Mouse (Mus musculus): Measurements from ENCODE around the gene Ppie. TPM values are rescaled to one million over a fixed set of nuclear protein-coding genes. Genes with fewer than 3 reads are reported as not detected.
A peak's percentile ranks its signal among the peaks of the same experiment; 100 is the strongest.

Ppie gene
- polyA plus RNA-seq, 1 experiment from 2014 or later = 126 TPM

- no peaks in the 10 kb centered on the region for H3K9me3 ChIP-seq (ENCODE audit: control insufficient read depth, low read length)
- DNase-seq (ENCODE audit: low spot score, missing footprints) (no peak), ATAC-seq (ENCODE audit: low FRiP score) (no peak)
- no peaks in the 10 kb centered on the region for H3K27me3 ChIP-seq (ENCODE audit: control insufficient read depth, insufficient read depth, low read length)
- no peak overlapping the region for H3K27ac ChIP-seq (ENCODE audit: low read depth, low read length)
- no peak overlapping the region for H3K9ac ChIP-seq (ENCODE audit: low read length)
- H3K36me3 ChIP-seq (ENCODE audit: control insufficient read depth, insufficient read depth, low read length) = no peaks in the 10 kb centered on the region
- no peak overlapping the region for H3K4me2 ChIP-seq
- H3K4me1 ChIP-seq (ENCODE audit: control insufficient read depth, insufficient read depth, low read length) = peaks cover 10% of the 10 kb centered on the region
- WGBS = 79% methylated on average over 6 of the region's 6 CpGs
- no peak overlapping the region for H3K4me3 ChIP-seq (ENCODE audit: low read depth, low read length)
Observed at GRCm38 (mm10) chr4:123160571-123160970, 20.8 kb upstream of the Ppie start.

- ATAC-seq (ENCODE audit: low FRiP score) = no peak
- no peak overlapping the region for H3K4me2 ChIP-seq
- DNase-seq (ENCODE audit: low spot score, missing footprints) = no peak
- no peaks in the 10 kb centered on the region for H3K4me1 ChIP-seq (ENCODE audit: control insufficient read depth, insufficient read depth, low read length)
- no peaks in the 10 kb centered on the region for H3K27me3 ChIP-seq (ENCODE audit: control insufficient read depth, insufficient read depth, low read length)
- H3K9me3 ChIP-seq (ENCODE audit: control insufficient read depth, low read length) = no peaks in the 10 kb centered on the region
- no peak overlapping the region for H3K27ac ChIP-seq (ENCODE audit: low read depth, low read length)
- H3K4me3 ChIP-seq (ENCODE audit: low read depth, low read length) = no peak overlapping the region
- no peak overlapping the region for H3K9ac ChIP-seq (ENCODE audit: low read length)
- H3K36me3 ChIP-seq (ENCODE audit: control insufficient read depth, insufficient read depth, low read length) = no peaks in the 10 kb centered on the region
Observed at GRCm38 (mm10) chr4:123155840-123156239, 16.1 kb upstream of the Ppie start.

- Histone ChIP-seq H3K9me3 (ENCODE audit: control insufficient read depth, low read length) (no peaks in the 10 kb centered on the region), H3K4me2 (no peak overlapping the region), H3K27ac (ENCODE audit: low read depth, low read length) (no peak overlapping the region), H3K4me3 (ENCODE audit: low read depth, low read length) (no peak overlapping the region), H3K36me3 (ENCODE audit: control insufficient read depth, insufficient read depth, low read length) (no peaks in the 10 kb centered on the region), H3K27me3 (ENCODE audit: control insufficient read depth, insufficient read depth, low read length) (no peaks in the 10 kb centered on the region), H3K9ac (ENCODE audit: low read length) (no peak overlapping the region), H3K4me1 (ENCODE audit: control insufficient read depth, insufficient read depth, low read length) (no peaks in the 10 kb centered on the region)
- WGBS = 71% methylated on average over 2 of the region's 2 CpGs
- DNase-seq (ENCODE audit: low spot score, missing footprints) = no peak
- ATAC-seq (ENCODE audit: low FRiP score) = no peak
Observed at GRCm38 (mm10) chr4:123155427-123155826, 15.7 kb upstream of the Ppie start.

GRCm38 (mm10) chr4:123155004-123155403, 15.3 kb upstream of the Ppie start:
- WGBS = 29% methylated on average over 4 of the region's 4 CpGs
- Histone ChIP-seq H3K27me3 (ENCODE audit: control insufficient read depth, insufficient read depth, low read length) (no peaks in the 10 kb centered on the region), H3K9me3 (ENCODE audit: control insufficient read depth, low read length) (no peaks in the 10 kb centered on the region), H3K36me3 (ENCODE audit: control insufficient read depth, insufficient read depth, low read length) (no peaks in the 10 kb centered on the region), H3K27ac (ENCODE audit: low read depth, low read length) (no peak overlapping the region), H3K4me2 (no peak overlapping the region), H3K4me1 (ENCODE audit: control insufficient read depth, insufficient read depth, low read length) (no peaks in the 10 kb centered on the region), H3K9ac (ENCODE audit: low read length) (no peak overlapping the region), H3K4me3 (ENCODE audit: low read depth, low read length) (no peak overlapping the region)
- DNase-seq (ENCODE audit: low spot score, missing footprints) (peak; percentile 89), ATAC-seq (ENCODE audit: low FRiP score) (no peak)

GRCm38 (mm10) chr4:123152976-123153375, 13.2 kb upstream of the Ppie start:
- no peaks in the 10 kb centered on the region for H3K4me1 ChIP-seq (ENCODE audit: control insufficient read depth, insufficient read depth, low read length)
- no peak for ATAC-seq (ENCODE audit: low FRiP score)
- no peak overlapping the region for H3K4me3 ChIP-seq (ENCODE audit: low read depth, low read length)
- no peak overlapping the region for H3K4me2 ChIP-seq
- DNase-seq (ENCODE audit: low spot score, missing footprints) = no peak
- no peaks in the 10 kb centered on the region for H3K9me3 ChIP-seq (ENCODE audit: control insufficient read depth, low read length)
- no peak overlapping the region for H3K27ac ChIP-seq (ENCODE audit: low read depth, low read length)
- no peaks in the 10 kb centered on the region for H3K36me3 ChIP-seq (ENCODE audit: control insufficient read depth, insufficient read depth, low read length)
- WGBS = 63% methylated on average over 5 of the region's 5 CpGs
- no peaks in the 10 kb centered on the region for H3K27me3 ChIP-seq (ENCODE audit: control insufficient read depth, insufficient read depth, low read length)
- H3K9ac ChIP-seq (ENCODE audit: low read length) = no peak overlapping the region

GRCm38 (mm10) chr4:123152003-123152402, 12.3 kb upstream of the Ppie start:
- H3K27me3 ChIP-seq (ENCODE audit: control insufficient read depth, insufficient read depth, low read length) = no peaks in the 10 kb centered on the region; the same call in 1 of the 2 replicates
- H3K4me1 ChIP-seq (ENCODE audit: control insufficient read depth, insufficient read depth, low read length) = no peaks in the 10 kb centered on the region
- ATAC-seq (ENCODE audit: low FRiP score) (no peak), DNase-seq (ENCODE audit: low spot score, missing footprints) (no peak)
- no peaks in the 10 kb centered on the region for H3K9me3 ChIP-seq (ENCODE audit: control insufficient read depth, low read length)
- H3K36me3 ChIP-seq (ENCODE audit: control insufficient read depth, insufficient read depth, low read length) = no peaks in the 10 kb centered on the region
- no peak overlapping the region for H3K4me2 ChIP-seq
- no peak overlapping the region for H3K27ac ChIP-seq (ENCODE audit: low read depth, low read length)
- 75% methylated on average over 4 of the region's 4 CpGs for WGBS
- H3K9ac ChIP-seq (ENCODE audit: low read length) = no peak overlapping the region
- H3K4me3 ChIP-seq (ENCODE audit: low read depth, low read length) = no peak overlapping the region

GRCm38 (mm10) chr4:123147446-123148150, 7.8 kb upstream of the Ppie start:
- DNase-seq (ENCODE audit: low spot score, missing footprints) (no peak), ATAC-seq (ENCODE audit: low FRiP score) (no peak)
- no peaks in the 10 kb centered on the region for H3K4me1 ChIP-seq (ENCODE audit: control insufficient read depth, insufficient read depth, low read length)
- no peak overlapping the region for H3K9ac ChIP-seq (ENCODE audit: low read length)
- 81% methylated on average over 5 of the region's 5 CpGs for WGBS
- no peaks in the 10 kb centered on the region for H3K9me3 ChIP-seq (ENCODE audit: control insufficient read depth, low read length)
- H3K27me3 ChIP-seq (ENCODE audit: control insufficient read depth, insufficient read depth, low read length) = no peaks in the 10 kb centered on the region; the same call in 1 of the 2 replicates
- no peak overlapping the region for H3K4me2 ChIP-seq
- no peak overlapping the region for H3K27ac ChIP-seq (ENCODE audit: low read depth, low read length)
- H3K36me3 ChIP-seq (ENCODE audit: control insufficient read depth, insufficient read depth, low read length) = no peaks in the 10 kb centered on the region
- no peak overlapping the region for H3K4me3 ChIP-seq (ENCODE audit: low read depth, low read length)

- Histone ChIP-seq H3K36me3 (ENCODE audit: control insufficient read depth, insufficient read depth, low read length) (peaks cover 5% of the 10 kb centered on the region), H3K4me1 (ENCODE audit: control insufficient read depth, insufficient read depth, low read length) (peaks cover 11% of the 10 kb centered on the region), H3K27me3 (ENCODE audit: control insufficient read depth, insufficient read depth, low read length) (no peaks in the 10 kb centered on the region), H3K4me3 (ENCODE audit: low read depth, low read length) (no peak overlapping the region), H3K27ac (ENCODE audit: low read depth, low read length) (no peak overlapping the region), H3K9me3 (ENCODE audit: control insufficient read depth, low read length) (no peaks in the 10 kb centered on the region), H3K9ac (ENCODE audit: low read length) (no peak overlapping the region), H3K4me2 (no peak overlapping the region)
- peak; percentile 62 for DNase-seq (ENCODE audit: low spot score, missing footprints)
- 91% methylated on average over 3 of the region's 3 CpGs for WGBS
- no peak for ATAC-seq (ENCODE audit: low FRiP score)
Observed at GRCm38 (mm10) chr4:123137551-123137950, 2.2 kb downstream of the Ppie start.

- ATAC-seq (ENCODE audit: low FRiP score) = no peak
- H3K27me3 ChIP-seq (ENCODE audit: control insufficient read depth, insufficient read depth, low read length) = no peaks in the 10 kb centered on the region
- no peaks in the 10 kb centered on the region for H3K4me1 ChIP-seq (ENCODE audit: control insufficient read depth, insufficient read depth, low read length)
- no peak for DNase-seq (ENCODE audit: low spot score, missing footprints)
- H3K4me2 ChIP-seq = no peak overlapping the region
- H3K4me3 ChIP-seq (ENCODE audit: low read depth, low read length) = no peak overlapping the region
- 94% methylated on average over 4 of the region's 4 CpGs for WGBS
- H3K9ac ChIP-seq (ENCODE audit: low read length) = no peak overlapping the region
- no peak overlapping the region for H3K27ac ChIP-seq (ENCODE audit: low read depth, low read length)
- H3K9me3 ChIP-seq (ENCODE audit: control insufficient read depth, low read length) = no peaks in the 10 kb centered on the region
- H3K36me3 ChIP-seq (ENCODE audit: control insufficient read depth, insufficient read depth, low read length) = peaks cover 31% of the 10 kb centered on the region
Observed at GRCm38 (mm10) chr4:123127051-123127450, 12.7 kb downstream of the Ppie start.
